Mouse (Mus musculus): Measurements from ENCODE around the gene Stk38.

Gene Stk38

DNA sequence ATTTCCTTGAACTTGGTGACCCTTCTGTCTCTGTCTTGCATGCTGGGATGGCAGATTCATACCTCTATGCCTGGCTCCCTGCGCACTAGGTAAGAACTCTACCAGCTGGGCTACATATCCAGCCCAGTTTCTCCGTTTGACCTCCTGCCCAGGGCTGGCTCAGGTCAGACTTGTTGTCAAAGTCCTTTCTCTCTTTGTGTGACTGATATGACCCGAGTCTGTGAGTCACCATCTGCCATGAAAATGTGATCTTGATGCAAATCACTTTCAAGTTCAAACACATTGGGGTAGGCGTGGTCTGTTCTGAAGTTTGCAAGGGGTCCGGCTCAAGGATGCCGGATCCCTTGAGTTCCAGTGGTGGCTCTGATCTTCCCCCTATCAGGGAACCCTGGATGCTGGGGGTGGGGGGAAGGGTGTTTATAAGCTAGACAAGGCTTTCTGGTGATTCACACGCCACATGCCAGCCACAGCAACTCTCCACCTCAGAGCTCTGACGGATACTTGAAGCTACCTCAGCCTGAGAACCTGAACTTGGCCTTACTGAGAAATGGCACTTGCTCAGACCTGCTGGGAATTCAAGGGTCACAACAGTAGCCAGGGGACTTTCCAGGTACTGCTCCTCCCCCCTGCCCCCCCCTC is 82.7 kb downstream of the Stk38 start:
- no peak for DNase-seq (ENCODE audit: low read depth)

- DNase-seq (ENCODE audit: low read depth) = no peak
These were observed 85.7 kb downstream of the Stk38 start for GRCm38 (mm10) chr17:28922096-28922495.

- no peak for DNase-seq (ENCODE audit: low read depth)
These were observed 86.7 kb downstream of the Stk38 start for GRCm38 (mm10) chr17:28921086-28921485.

Data from c-Kit-positive CD71-positive TER-119-negative erythroid progenitor cells, embryonic 14.5 days (primary cell).